Mouse (Mus musculus) adrenal gland, postnatal 25 days (tissue): ENCODE results near the gene Dglucy. TPM values are rescaled to one million over a fixed set of nuclear protein-coding genes. Genes with fewer than 3 reads are reported as not detected.

Experiments used
- DNase-seq: peaks from one replicate; pipeline ENCODE4 v3.0.0; 2021; ENCODE audit warnings: mixed read lengths
- long read RNA-seq: library from polyadenylated mRNA; stranded (forward); transcript quantifications from one replicate; pipeline ENCODE4 v2.0.0, GENCODE M21; 2021
- total RNA-seq: library from RNA; stranded (reverse); gene quantifications from 2 replicates; pipeline ENCODE4 v1.2.3, GENCODE M21; 2021

The Dglucy gene
- total RNA-seq, result 12.6 and 17.2 TPM in 2 replicates
- long read RNA-seq, partial matches to known transcripts, result 3 of 6 reads
- long read RNA-seq, other reads (novel, unspliced or antisense), result 0 of 6 reads

DNA sequence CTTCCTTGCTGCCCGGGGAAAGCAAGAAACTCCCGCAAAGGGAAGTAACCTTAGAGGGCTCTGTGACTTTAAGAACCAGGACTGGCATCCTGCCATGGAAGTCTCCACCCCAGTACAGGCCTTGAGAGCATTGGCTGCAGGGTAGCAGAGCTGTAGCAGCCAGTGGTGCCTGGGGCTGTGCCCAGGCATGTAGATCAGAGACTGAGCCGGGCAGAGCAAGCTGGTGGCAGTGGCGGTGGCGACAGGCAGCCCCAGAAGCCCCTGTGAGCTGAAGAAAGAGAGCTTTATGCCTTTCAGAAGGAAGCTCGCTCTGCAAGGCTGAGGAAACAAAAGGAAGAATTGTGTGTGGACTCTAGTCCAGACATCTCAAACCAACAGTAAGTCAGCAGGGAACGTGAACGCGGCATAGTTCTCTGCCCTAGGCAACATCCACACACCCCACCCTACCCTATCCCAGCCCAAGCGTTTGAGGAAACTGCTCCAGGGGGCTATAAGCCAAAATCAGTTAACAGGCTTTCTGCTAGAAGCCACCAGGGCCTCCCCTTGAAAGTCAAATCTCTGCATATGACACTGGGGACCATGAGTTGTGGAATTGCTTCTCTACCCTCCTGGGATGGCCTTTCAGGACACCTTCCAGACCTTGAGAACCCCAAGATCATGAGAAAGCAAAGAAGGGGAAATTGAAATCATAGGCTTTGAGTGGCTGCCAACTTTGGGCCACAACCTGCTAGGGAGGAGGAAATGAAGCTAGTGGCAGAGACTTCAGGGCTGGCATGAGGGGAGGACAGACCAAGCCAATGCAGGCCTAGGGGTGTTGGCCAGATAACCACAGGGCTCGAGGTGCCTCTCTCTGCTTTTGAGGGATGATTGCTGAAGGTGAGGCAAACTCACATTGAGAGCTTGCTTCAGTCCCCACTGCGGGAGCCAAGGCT lies at the start of gene Dglucy:
TSS of gene Dglucy (plus strand) at position 124 of the 932 bp plus-strand sequence.
- peak; percentile 92 for DNase-seq

DNA sequence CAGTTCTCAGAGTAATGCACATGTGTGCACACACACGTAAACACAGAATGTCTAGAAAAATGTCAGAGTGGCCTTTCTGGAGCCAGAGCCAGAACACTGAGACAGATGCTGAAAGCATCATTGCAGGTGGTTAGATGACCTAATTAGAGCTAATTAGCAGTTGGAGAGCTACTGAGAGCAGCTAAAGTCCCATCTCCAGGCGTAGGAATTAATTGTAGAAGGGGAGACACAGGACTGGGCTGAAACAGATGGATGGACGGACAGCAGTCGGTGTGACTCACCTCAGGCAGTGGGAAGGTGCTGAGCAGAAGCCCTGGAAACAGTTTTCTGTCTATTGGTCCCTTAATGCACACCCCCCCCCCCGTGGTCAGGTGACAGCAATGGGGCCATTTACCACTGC lies 43.7 kb upstream of the Dglucy start:
- DNase-seq, result no peak

DNA sequence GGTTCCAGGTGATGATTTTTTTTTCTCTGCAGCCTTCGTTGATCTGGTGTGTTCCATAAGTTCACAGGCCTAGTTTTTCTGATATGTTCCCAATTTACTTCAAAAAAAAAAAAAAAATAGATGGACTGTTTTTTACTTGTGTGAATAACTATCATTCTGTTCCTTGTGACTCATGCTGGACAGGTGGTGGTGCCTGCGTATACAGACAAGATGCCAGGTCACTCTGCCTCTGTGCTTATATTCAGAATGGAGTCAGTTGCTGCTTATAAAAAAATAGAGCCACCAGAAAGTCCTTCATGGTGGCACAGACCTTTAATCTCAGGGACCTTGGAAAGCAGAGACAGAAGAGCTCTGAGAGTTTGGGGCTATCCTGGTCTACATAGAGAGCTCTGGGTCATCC lies 43.3 kb upstream of the Dglucy start:
- no peak for DNase-seq

DNA sequence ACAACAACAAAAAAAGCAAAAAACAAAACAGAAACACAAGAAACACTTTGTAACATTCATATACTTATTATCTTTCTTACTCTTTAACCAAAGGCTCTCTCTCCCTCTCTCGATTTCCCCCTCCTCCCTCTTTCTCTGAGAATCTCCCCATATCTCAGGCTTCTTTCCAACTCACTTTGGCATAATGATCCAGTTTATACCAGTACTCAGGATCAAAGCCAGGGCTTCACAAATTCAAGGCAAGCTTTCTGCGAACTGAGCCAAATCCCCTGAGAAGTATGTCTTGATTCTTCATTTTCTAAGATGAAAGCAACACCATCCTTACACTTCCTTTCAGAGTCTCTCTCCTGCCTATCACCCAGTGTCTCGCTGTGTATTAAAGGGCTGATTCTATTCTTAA lies 40.4 kb upstream of the Dglucy start:
- DNase-seq, result no peak

DNA sequence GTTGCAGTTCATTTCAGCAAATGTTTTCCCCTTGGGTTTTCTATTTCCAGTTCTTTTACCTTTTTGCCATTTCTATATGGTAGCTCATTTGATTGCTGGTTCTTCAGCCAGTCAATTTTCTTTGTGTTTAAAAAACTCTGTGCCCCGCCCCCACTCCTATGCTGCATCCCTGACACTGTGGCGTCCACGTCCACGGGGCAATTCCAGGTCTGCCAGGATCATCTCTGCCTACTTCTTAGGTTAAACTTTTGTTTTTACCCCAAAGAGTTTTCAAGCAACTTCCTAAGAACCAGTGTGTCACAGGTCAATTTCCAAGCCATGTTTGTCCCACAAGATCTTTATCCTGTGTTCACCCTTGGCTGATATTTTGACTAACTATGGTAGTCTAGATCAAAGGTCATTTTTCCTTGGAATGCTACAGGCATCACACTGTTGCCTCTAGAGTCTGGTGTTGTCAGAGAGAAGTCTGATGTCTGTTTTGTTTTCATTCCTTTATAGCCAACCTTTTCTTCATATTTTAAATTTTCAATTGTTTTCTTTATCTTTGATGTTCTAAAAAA lies 39.8 kb upstream of the Dglucy start:
- DNase-seq, result no peak

DNA sequence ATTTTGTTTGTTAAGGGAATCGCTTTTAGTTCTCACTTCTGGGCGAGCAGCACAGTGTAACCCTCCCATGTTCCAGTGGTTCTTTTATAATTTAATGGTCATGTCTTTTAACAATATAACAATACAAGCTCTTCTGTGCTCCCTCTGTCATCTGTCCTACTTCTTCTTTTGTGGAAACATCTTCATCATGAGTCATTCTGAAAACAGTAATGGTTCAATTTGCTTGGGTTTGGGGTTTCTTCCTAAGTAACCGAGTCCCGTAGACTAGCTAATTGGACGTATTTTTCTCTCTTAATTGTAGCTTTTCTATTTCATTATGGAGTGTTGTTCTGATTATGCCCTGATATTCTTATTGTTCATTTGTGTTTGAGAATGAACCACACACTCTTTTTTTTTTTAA lies 38.5 kb upstream of the Dglucy start:
- no peak for DNase-seq

DNA sequence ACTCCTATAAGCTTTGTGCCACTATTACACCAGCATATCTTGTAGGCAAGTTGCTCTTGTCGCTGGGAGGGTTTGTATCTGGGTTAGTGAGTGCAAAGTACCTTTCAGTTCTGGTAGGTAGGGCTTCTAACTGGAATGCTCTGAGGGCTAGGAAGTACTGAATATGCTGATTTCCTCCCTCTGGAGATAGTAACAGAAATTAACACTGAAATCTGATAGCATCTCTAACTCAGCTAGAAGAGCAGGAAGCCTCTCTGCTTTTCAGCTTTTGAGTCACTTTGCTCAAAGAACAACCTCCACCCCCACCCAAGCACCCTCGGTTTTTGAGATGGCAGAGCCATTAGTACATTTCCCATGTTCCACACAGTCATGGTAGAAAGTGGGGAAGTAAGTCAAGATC lies 36.4 kb upstream of the Dglucy start:
- DNase-seq, result no peak

DNA sequence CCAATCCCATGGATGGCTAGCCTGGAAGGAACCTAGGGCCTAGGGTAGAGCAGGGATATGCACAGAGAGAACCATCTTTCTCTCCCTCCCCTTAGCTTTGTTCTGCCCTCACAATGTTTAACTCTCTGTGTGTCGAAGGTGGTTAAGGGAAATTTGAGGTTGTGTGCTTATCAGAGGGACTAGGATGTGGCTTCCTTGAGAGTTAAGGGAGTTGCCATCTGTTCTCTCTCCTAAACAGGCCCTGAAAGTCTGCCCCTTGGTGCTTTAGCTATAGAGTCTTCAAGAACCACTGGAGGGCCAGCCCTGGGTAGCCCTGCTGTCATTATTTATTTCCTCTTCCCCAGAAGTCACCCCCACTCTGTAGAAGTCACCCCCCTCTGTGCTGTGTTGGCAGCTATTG lies 25.9 kb upstream of the Dglucy start:
- DNase-seq, result no peak

DNA sequence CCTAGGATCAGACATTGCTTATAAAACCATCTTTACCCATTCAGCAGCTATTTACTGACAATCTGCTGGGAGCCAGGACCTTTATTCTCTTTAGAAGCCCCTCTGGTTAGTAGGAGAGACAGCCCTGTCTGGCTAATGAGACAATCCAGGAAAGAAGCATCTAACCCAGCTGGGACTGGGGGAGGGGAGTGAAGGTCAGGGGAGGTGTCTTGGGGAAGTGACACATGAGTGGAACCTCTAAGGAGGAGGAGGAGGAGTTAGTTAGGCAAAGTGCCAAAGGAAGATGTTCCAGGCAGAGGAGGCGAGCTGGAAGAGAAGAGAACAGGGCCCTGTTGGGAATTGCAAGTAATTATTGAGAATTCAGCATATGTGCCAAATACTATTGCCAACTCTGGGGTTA lies 25.1 kb upstream of the Dglucy start:
- DNase-seq, result no peak

DNA sequence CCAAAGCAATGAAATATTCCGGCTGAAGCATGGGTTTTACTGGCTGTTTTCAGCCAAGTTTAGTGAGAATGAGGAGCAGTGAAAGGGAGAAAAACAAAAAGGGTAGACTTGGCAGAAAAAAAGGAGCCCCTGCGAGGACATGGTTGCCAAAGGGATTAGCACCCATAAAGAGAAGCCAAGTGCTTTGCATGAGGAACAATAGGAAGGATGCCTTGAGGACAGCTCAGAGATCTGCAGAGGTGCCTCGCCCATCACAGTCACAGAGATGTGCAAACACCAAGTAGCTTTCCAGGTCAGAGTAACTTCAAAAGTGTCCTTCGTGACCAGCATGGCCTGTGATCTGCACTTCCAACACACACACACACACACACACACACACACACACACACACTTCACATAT lies 21.4 kb upstream of the Dglucy start:
- DNase-seq, result no peak

DNA sequence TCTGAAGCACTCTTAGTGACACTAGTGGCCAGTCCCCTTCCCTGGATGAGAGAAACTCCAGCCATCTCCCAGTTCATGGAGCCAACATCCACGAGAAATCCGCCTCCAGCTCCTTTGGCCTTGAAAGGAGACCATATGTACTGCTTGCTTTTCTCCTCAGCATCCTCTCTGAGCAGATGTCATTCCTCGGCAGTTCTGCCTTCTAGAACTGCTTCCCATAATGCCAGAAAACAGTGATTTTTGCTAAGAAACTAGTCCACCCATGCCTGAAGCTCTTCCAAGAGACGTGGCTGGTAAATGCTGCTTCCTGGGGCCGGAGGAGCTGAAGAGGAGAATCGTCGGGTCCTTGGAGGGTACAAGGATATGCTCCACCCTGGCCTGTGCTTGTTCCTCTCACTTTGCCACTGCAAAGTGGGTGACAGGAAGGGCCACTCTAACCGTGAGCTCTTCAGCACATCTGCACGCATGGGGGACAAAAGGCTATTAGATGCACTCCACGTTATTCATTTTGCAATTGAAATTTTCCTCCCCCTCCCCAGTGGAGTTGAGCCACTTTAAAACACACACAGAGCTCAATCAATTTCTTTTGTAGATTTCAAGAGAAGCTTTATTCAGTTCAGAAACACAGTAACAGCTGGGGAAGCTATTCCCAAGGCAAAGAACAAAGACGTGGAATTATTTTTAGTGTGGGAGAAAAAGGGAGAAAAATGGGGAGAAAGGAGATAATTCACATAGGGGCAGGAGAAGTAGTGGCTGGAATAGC lies 16.0 kb upstream of the Dglucy start:
- no peak for DNase-seq

DNA sequence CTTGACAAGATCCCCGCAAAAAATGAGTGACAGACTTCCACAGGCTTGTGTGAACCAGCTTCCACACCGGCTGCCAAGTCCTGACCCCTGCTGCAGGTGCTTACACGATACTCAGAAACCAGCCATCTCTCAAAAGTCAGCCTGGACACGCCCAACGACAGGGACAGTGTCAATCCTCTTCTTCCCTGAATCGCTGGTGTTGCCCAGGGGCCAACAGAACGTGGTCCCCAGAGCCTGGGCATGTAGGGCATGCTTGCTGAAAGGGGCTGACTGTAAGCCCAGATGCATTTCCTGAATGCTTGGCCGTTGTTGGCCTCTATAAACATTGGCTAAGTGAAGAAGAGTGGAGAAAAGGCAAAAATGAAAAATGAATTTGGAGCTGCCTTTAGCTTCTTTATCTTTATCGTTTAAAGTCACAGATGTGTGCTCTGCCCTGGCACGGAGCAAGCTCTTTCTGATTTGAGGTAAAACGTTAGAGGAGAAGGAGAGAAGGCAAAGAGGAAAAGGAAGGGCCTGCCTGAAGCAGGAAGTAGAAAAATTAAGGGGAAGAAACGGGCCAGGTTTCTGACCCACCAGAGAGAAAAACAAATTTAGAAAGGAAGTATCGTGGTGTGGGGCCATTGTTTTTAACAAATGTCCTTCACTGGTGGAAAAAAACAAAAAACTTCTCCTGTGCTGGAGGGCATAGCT lies 14.4 kb upstream of the Dglucy start:
- DNase-seq, result no peak

DNA sequence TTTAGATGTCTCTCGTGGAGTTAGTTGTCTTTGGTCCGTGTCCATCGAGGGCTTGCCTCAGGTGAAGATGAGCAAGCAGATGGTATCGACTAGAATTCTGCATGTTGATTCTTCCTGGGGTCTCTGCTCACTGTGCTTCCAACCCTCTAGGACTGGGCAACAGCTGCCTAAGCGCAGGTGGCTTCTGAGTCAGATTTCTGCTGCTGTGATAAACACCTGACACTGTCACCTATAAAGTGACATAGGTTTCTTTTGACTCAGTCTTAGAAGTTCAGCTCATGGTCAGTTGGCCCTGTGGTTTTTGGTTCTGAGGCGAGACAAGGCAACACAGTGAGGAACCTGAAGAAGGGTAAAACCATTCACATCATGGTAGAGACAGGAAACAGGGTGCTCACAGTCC lies 9.0 kb upstream of the Dglucy start:
- DNase-seq, result no peak

DNA sequence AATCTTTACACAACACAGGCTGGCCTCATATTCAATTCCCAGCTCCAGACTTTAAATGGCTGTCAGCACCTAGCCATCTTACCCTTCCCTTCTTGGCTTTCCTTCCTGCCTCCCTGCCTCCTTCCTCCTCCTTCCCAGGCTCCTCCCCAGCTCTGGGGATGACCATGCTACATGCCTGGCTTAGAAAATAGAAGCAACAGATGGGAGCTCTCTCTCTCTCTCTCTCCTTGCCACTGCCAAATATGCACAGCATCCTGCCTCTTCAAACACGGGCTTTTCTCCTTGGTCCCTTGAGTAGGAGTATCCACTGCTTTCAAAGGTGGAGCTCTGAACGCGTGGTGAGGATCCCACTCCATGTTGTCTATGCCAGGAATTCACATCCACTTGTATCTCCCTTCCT lies 8.1 kb upstream of the Dglucy start:
- DNase-seq, result no peak

DNA sequence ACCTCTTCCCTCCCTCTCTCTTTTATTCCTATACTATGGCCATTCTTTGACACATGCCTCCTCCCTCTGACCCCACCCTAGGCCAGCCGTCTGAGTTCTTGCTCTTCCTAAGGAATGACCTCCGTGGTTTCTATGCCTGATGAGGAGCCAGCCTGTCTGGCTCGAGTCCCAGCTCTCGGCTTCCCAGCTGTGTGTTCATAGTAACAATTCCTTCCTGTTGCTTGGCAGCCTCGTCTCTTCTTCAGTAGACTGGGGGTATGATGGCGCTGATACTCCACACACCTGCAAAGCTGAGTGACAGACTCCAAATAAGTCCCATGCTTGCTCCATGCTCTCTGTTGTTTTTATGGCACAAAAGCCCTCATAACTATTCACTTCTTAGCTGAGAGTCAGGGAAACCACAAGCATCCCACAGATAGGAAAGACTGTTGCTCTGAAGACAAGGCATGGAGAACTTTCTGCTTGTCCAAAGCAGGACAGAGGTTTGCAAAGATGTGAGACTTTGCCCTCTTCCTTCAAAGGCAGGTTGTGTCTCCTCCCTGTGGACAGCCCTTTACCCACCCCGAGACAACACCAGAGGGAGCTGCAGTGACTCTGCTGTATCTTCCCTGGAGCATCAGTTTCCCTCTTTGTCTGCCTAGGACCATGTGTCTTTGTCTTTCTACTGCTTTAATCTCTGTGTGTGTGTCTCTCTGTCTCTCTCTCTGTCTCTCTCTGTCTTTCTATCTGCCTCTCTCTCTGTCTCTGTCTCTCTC lies 6.5 kb upstream of the Dglucy start:
- DNase-seq, result peak; percentile 52

DNA sequence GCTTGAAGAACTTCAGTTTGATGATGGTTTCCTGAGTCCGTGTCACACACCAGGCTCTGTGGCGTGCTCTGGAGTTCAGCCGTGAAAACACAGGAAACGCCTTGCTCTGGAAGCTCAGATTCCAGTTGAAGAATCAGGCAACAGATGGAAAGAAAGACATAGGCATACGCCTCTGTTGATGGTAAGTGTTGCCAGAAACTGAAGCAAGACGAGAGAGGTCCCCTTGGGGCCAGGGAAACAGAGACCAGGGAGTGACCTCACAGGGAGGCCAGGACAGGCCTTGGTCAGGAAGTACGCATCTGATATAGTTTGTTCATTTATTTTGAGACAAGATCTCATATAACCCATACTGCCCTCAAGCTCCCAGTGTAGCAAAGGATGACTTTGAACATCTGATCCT lies 4.1 kb upstream of the Dglucy start:
- no peak for DNase-seq

DNA sequence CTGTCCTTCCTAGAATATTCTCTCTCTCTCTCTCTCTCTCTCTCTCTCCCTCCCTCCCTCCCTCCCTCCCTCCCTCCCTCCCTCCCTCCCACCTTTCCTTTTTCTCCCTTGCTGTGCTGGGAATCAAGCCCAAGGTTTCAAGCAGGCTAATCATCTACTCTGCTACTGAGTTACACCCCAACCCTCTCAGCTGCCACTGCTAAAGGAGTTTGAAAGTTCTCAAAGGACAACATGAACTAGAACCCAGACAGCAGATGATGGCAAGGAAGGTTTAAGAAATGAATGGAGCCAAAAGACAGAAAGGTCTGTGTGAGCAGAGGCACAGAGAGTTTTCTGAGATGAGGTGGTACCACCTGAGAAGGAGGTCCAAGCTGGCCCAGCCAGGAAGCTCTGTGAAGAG lies 3.6 kb upstream of the Dglucy start:
- DNase-seq, result no peak

DNA sequence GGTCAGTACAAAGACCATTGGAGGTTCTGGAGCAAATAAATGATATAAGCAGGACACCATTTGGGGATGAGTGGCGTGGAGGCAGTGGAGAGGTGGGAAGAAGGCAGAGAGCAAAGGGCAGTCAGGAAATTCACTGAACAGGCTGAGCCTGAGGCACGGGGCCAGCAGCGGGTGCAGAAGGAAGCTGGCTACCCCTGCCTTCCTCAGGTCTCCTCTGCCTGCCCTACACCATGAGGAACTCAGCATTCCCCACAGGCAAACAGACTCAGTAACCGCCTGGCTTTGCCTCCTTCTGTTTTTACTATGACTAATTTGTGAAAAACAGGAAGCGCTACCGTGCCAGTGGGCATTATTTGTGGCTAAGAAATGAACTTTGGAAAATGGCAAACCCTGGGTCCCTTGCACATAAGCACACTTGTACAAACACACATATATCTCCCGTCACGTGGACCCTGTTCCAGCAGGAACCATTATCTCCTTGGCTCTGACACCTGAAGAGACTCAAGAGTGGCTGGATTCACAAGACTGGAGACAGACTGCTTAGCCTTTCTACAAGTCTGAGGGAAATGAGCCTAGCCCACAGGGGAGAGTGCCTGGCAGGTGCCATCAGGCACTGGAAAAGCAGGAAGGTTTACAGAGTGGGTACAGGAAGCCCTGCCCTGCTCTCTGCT lies 2.8 kb upstream of the Dglucy start:
- peak; percentile 24 for DNase-seq

DNA sequence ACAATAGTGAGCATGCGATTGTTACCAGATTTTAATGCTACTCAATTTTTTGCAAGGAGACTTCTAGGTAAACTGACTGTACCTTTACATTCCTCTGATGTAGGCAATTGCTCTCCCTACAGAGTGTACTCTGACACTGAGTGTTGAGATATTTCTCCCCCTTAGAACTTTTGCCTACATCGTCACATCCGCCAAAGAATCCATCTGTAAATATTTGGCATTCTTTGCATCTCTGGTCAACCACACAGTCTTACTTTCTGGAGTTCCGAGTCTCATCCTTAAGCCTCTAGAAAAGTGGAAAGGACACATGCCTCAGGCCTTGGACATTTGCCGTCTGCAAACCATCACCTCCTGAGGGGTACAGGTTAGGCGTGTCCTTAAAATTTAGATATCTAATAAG lies 1.9 kb upstream of the Dglucy start:
- DNase-seq, result no peak

DNA sequence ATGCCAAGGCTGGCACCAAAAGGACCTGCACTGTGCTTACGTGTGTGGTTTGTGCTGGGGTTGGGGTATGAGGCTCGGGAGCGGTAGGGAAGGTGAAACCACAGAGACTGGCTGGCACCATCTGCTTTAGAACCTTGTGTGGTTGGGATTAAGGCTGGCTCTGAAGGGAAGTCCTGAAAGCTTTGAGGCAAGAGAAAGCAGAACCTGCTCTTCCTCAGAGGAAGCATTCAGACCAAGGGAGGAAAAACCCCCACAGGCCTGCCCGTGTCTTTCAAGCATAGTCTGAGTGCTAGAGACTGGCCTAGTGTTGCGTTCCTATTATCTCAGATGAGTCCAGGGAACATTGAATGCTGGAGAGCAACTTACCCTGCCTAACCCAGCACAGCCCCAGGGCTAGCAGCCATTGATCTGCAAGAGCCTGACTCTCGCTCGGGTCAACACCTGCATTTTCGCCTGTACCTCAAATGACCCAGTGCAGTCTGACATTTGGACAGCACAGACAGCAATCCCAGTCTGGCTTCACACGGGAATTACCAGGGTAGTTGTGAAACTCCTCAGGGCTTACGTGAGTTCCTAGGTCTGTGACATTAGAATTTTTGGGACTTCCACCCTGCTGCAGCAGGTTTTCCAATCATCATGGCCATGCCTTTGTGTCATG lies 452 bp upstream of the Dglucy start:
- no peak for DNase-seq

DNA sequence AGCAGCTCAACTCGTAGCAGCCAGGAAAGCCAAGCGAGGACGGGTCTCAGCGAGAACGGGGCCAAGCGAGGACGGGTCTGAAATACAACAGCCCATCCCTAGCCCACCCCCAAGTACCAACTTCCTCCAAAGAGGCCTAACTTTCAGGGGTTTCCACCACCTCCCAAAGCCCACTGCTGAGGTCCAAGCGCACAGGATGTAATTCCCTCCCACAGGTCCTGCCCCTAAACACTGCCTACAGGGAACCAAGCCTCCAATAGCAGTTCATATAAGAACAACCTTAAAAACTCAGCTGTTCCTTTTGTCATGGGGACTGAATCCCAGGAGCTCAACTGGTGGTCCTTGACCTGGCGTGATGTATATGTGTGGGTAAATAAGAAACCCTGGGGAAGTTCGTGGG lies 1.6 kb downstream of the Dglucy start:
- DNase-seq, result no peak
